Mouse (Mus musculus) hindbrain, embryonic 16.5 days (tissue): ENCODE data around the gene Rpp14. TPM values are rescaled to one million over a fixed set of nuclear protein-coding genes. Genes with fewer than 3 reads are reported as not detected.

ENCODE experiments used
- ATAC-seq: fragments of 200-750 bp; cut with Nextera tagmentation; 2 replicates; pipeline ENCODE4 v1.8.0; 2017; ENCODE audit warnings: moderate TSS enrichment, moderate library complexity
- H3K27ac ChIP-seq: fragments of 300-500 bp; sonication (generic); 2 replicates; pipeline ENCODE4 v1.5.1; 2014; ENCODE audit warnings: low read depth, mild to moderate bottlenecking, control low read depth, low read length, moderate library complexity
- H3K27me3 ChIP-seq: fragments of 300-500 bp; sonication (generic); replicated peaks from 2 replicates; pipeline ENCODE4 v1.6.1; 2014; ENCODE audit warnings: low read length; ENCODE audit not compliant: control insufficient read depth, insufficient read depth
- H3K36me3 ChIP-seq: fragments of 300-500 bp; sonication (generic); 2 replicates; pipeline ENCODE4 v1.6.1; 2014; ENCODE audit warnings: mild to moderate bottlenecking, low read length, moderate library complexity, mixed read lengths; ENCODE audit not compliant: control insufficient read depth, insufficient read depth
- H3K4me1 ChIP-seq: fragments of 300-500 bp; sonication (generic); 2 replicates; pipeline ENCODE4 v1.6.1; 2014; ENCODE audit warnings: low read depth, low read length; ENCODE audit not compliant: control insufficient read depth, insufficient read depth
- H3K4me2 ChIP-seq: fragments of 300-500 bp; sonication (generic); 2 replicates; pipeline ENCODE4 v1.6.1; 2014; ENCODE audit warnings: mild to moderate bottlenecking, low read length, control low read depth, moderate library complexity
- H3K4me3 ChIP-seq: fragments of 300-500 bp; sonication (generic); 2 replicates; pipeline ENCODE4 v1.5.1; 2014; ENCODE audit warnings: mild to moderate bottlenecking, low read length, control low read depth, moderate library complexity
- H3K9ac ChIP-seq: fragments of 300-500 bp; sonication (generic); 2 replicates; pipeline ENCODE4 v1.6.1; 2014; ENCODE audit warnings: low read depth, mild to moderate bottlenecking, control low read depth, low read length, moderate library complexity
- H3K9me3 ChIP-seq: fragments of 300-500 bp; sonication (generic); 2 replicates; pipeline ENCODE4 v1.6.1; 2014; ENCODE audit warnings: mild to moderate bottlenecking, low read length, moderate library complexity; ENCODE audit not compliant: control insufficient read depth
- WGBS: fragments of 180-500 bp; shearing (Covaris S2); extraction: QIAGEN DNeasy Blood & Tissue Kit; methylation state at CpG from one replicate; pipeline ENCODE4 v1.1.7; 2014; 5-methylcytosine and 5-hydroxymethylcytosine counted together
- polyA plus RNA-seq: library from polyadenylated mRNA; unstranded; fragments of >200 nt; fragmentation: Nextera tagmentation; extraction: Ambion mirVana; gene quantifications from 2 replicates; pipeline ENCODE4 v1.2.1, GENCODE M21; 2015

Gene Rpp14
- polyA plus RNA-seq, 1 experiment from 2014 or later: 50.8 TPM

GRCm38 (mm10) chr14:8135130-8135529, 55.0 kb downstream of the Rpp14 start:
- Histone ChIP-seq H3K9me3 (no peaks in the 10 kb centered on the region), H3K36me3 (0 out of 2 replicates have a peak, but pooled peaks cover 9% of the 10 kb centered on the region), H3K4me1 (no peaks in the 10 kb centered on the region; the same call in 1 of the 2 replicates), H3K9ac (no peak overlapping the region), H3K27ac (no peak overlapping the region), H3K27me3 (no peaks in the 10 kb centered on the region), H3K4me3 (no peak overlapping the region), H3K4me2 (no peak overlapping the region)
- 50% methylated on average over 3 of the region's 3 CpGs for WGBS
- peak; percentile 77 for ATAC-seq

GRCm38 (mm10) chr14:8139724-8140710, 59.9 kb downstream of the Rpp14 start:
- Histone ChIP-seq H3K27me3 (no peaks in the 10 kb centered on the region), H3K4me1 (no peaks in the 10 kb centered on the region), H3K4me2 (no peak overlapping the region), H3K9me3 (no peaks in the 10 kb centered on the region), H3K36me3 (peaks cover 18% of the 10 kb centered on the region), H3K4me3 (no peak overlapping the region), H3K9ac (no peak overlapping the region), H3K27ac (no peak overlapping the region; the same call in 1 of the 2 replicates)
- ATAC-seq: peak; percentile 69; the same call in 1 of the 2 replicates
- 50% methylated on average over 23 of the region's 23 CpGs for WGBS

- Histone ChIP-seq H3K4me1 (no peaks in the 10 kb centered on the region), H3K36me3 (peaks cover 20% of the 10 kb centered on the region), H3K27me3 (no peaks in the 10 kb centered on the region), H3K9ac (no peak overlapping the region), H3K9me3 (no peaks in the 10 kb centered on the region), H3K4me2 (no peak overlapping the region), H3K27ac (no peak overlapping the region), H3K4me3 (no peak overlapping the region)
- WGBS: 68% methylated on average over 2 of the region's 2 CpGs
- ATAC-seq: no peak
These were observed 61.0 kb downstream of the Rpp14 start for GRCm38 (mm10) chr14:8141131-8141530.

Other genes with a start within 250 kb of the Rpp14 start
- gene Gm45521, start 123.1 kb upstream of the Rpp14 start, polyA plus RNA-seq: 0.40 TPM in 1 of 2 replicates, not detected in the other
- gene Dnase1l3, start 85.8 kb upstream of the Rpp14 start, polyA plus RNA-seq: 0.05 and 0.08 TPM in 2 replicates
- gene Abhd6, start 77.5 kb upstream of the Rpp14 start, polyA plus RNA-seq: 39.3 and 42.5 TPM in 2 replicates
- 67.9 and 70.4 TPM in 2 replicates for gene Pxk, start 17.8 kb downstream of the Rpp14 start, polyA plus RNA-seq
- 274 and 298 TPM in 2 replicates for gene Pdhb, start 92.7 kb downstream of the Rpp14 start, polyA plus RNA-seq
- 5.4 and 5.7 TPM in 2 replicates for gene Kctd6, start 133.8 kb downstream of the Rpp14 start, polyA plus RNA-seq
- gene Acox2, start 179.0 kb downstream of the Rpp14 start, polyA plus RNA-seq: 0.09 and 0.23 TPM in 2 replicates
- 0.89 and 1.2 TPM in 2 replicates for gene Fam107a, start 237.7 kb downstream of the Rpp14 start, polyA plus RNA-seq